Mouse (Mus musculus) erythroid progenitor cell, adult 5-6 weeks (primary cell): Measurements from ENCODE around the gene Iffo1. TPM values are rescaled to one million over a fixed set of nuclear protein-coding genes. Genes with fewer than 3 reads are reported as not detected.

Experiments used
- ATAC-seq: replicated peaks from 2 replicates; pipeline ENCODE4 v1.8.0; 2016; ENCODE audit warnings: moderate number of reproducible peaks, mild to moderate bottlenecking, moderate TSS enrichment, inconsistent platforms; ENCODE audit not compliant: poor library complexity, low FRiP score, severe bottlenecking
- total RNA-seq, 2 experiments: library from RNA; stranded (forward) in 1 of 2; stranded (reverse) in 1 of 2; fragments of 150-400 nt in 1 of 2; fragments of 186-747, 209-891 nt in 1 of 2; gene quantifications; 2 replicates each; pipeline versions ENCODE4 v1.2.3 to v1.2.4; 2015 to 2017; ENCODE audit warnings: low replicate concordance in 2 of 2

Gene Iffo1
- total RNA-seq, 2 experiments from 2014 or later, result 5.9 to 9.7 TPM

DNA sequence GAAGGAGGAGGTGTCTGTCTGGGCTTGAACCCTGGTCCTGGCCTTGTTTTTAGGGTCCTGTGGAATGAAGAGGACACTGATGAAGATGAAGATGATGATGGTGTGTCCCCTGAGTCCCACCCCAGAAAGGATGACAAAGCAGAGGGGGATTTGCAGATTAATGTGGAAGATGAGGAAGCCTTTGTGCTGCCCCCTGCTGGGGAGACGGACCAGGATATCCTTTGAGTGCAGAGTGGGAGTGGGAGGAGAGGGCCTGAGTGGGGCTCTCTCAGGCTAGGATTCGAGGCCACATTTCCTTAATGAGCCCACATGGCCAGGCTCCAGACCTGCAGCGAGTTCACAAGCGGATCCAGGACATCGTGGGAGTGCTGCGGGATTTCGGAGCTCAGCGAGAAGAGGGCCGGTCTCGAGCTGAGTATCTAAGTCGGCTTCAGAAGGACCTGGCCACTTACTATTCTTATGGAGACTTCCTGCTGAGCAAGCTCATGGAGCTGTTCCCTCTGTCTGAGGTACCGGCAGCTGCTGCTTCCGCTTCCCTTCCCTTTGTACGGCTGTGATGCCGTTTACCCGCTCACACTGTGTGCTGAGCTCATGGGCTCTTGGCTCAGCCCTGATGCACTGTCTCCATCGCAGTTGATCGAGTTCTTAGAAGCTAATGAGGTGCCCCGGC is 7.9 kb upstream of the Iffo1 start:
- ATAC-seq, result no peak

DNA sequence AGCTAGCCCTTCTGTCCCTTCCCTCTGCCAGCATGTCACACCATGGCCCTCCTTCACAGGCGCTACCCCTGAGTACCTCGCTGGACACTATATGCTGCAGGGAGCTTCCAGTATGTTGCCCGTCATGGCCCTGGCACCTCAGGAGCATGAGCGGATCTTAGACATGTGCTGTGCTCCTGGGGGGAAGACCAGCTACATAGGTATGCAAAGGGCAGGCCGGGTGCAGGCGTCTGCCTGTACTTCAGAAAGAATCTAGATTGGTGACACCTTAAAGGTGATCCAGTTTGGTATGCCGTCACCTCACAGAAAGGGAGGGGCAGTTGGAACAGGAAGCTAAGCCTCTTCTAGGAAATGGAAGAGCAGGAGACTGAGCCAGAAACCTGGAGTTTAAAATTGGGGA is 5.3 kb upstream of the Iffo1 start:
- ATAC-seq, result no peak

DNA sequence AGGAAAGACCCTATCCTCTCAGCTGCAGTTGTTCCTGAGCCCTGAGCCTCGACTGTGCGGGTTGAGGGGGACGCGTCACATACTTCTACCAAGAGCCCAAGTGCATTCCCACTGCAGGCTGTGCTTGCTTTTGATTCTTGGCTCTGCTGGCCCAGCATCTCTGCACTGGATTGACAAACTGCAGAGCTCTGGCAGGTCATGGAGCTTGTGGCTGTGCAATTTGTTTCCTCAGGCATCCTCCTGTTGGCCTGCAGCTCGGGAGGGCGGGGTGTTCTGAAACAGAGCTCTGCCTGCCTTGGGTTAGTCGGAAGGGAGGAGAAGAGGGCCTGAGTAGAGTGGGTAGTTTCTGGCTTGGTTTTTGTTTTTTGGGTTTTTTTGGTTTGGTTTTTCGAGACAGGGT is 2.6 kb upstream of the Iffo1 start:
- no peak for ATAC-seq

DNA sequence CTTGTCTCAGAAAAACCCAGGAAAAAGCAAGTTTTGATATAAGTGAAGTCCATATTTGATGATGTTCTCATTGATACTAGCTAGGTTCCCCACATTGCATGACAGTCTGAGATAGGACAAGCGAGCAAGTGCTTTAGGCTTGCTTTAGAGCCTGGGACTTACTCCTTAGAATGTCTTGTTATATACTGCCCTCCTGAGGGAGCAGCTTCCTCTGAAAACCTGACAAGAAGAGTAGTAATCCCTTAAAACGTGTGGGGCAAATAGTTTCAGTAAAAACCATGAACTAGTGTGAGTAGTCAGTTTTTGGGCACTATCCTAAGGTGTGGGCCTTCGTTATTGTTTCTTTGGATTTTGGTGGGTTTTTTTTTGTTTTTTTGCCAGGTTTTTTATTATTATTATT is 1.9 kb upstream of the Iffo1 start:
- ATAC-seq, result no peak

DNA sequence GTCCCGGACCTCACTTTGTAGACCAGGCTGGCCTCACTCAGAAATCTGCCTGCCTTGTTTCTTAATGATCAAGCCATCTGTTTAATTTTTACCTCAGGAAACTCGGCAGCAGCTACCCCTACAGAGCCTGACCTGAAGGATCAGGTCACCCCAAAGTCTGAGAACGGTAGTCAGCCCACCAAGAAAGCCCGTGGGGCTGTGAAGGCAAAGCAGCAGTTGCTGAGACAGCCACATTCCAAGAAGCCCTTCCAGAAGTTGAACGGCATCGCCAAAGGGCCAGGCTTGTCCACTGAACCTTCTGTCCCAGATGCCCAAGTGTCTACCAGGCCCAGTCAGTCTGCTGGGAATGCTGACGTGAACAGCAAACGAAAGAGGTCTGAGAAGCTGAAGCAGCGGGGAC is 1.1 kb upstream of the Iffo1 start:
- no peak for ATAC-seq

DNA sequence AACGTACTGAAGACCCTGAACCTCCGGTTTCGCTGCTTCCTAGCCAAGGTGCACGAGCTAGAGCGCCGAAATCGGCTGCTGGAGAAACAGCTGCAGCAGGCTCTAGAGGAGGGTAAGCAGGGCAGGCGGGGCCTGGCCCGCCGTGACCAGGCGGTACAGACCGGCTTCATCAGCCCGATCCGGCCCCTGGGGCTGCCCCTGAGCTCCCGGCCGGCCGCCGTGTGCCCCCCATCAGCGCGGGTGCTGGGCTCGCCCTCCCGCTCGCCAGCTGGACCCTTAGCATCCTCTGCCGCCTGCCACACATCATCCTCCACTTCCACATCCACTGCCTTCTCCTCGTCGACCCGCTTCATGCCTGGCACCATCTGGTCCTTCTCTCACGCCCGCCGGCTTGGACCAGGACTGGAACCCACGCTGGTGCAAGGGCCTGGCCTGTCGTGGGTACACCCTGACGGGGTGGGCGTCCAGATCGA is 474 bp downstream of the Iffo1 start:
- ATAC-seq, result peak; percentile 35

DNA sequence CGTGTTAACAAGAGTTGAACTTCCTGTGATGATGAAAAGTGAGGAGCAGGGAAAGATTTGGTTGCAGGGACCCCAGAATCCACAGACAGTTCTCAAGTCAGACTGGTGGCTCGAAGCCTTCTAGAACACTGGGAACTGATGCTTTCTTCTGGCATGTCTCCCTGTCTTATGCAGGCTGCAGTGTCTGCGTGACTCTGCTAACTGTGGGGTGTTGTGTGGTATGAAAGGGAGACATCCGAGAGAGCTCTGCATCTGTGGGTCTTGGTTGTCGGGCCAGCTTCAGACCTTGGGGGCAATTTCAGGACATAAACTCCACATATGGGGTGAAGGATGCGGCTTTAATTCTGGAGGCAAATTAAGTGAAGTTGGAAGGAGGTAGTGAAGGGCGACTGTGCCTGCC is 1.1 kb downstream of the Iffo1 start:
- no peak for ATAC-seq

DNA sequence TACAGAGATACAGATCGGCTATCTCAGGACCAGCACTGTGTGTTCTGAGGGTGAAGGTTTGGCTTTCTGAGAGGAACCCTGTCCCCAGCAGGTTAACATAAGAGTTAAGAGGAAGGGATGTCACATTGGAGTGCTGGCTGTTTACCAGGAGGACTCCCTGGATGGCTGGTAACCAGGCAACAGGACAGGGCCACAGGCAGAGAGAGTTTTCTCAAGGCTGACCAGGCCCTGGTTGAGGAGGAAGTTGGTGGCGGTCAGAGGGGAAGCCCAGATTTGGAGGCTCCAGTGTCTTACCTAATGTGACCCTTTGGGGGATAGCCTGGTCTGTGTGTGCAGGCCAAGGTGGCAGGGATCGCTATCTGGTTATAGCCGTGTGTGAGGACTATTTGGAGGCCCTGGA is 1.8 kb downstream of the Iffo1 start:
- no peak for ATAC-seq

DNA sequence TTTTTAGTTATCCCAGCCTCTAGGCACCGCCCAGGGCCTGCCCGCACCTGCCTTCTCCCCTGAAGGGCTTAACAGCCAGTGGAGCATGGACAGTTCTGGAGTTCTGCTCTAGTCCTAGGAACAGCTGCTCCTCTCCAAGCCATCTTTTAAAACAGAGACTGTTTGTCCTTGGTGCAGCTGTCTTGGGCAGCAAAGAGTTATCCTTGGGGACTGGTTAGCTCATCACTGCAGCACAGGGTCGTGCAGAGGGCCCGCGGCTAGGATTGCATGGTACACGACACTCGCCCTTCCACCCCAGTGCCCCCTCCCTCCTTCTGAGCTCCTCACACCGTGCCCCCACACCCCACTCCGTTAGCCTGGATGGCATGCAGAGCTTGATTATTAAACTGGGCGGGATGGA is 2.3 kb downstream of the Iffo1 start:
- ATAC-seq, result no peak

DNA sequence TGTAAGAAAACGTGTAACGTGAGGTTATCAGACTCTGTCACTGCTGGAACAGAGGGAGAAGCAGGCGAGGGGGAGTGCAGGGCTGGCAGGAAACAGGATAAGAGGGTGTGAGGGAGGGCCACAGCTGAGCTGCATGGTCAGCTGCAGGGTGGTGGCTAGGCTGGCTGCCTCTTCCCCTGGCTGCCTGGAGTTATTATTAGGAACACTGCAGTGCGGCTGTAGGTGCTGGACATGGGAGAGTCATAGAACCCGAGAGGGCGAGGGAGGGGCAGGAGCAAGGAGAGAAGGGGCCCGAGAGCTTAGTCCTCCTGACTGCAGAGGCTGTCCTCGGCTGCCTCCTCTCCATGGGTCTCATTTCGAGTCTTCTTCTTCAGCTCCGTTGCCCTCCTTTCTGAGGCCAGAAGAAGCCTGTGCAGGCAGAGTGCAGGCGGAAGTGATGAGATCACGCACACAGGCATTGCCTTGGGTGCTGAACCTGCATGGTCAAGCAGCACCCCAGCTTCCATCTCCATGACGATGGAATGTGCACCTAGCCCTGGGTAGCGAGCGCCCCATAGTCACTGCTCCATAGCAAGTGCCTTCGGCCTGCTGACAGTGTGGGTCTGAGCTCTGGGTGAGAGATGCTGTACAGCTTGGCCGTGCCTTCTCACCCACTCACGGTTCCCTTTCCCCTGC is 3.3 kb downstream of the Iffo1 start:
- ATAC-seq, result no peak

DNA sequence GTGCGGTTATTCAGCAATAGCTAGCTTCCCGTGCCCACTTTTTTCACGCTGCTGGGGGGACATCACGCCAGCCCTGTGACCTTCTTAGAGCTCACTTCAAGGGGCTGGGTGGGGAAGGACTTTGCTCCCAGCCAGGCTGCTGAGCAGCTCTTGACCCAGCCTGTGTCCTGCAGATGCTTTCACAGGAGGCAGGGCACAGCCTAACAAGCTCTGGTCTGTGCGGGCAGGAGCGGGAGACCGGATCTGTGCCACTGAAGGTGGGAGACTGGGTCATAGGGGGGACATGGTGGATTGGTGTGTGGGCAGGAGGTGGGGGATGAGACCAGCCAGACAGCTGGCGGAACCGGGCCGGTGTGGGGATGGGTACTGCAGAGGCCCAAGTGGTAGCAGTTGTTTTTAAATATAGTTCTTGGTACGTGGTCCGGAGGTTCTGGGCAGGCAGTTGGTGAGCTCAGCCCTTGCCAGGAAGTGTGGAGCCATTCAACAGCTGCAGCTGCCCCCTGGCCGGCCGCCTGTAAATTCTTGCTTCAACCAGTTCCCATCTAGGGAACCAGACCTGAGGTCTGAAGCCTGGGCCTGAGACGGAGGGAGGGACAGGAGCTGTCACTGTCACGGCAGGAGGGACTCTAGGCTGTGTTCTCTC is 4.0 kb downstream of the Iffo1 start:
- ATAC-seq, result no peak

DNA sequence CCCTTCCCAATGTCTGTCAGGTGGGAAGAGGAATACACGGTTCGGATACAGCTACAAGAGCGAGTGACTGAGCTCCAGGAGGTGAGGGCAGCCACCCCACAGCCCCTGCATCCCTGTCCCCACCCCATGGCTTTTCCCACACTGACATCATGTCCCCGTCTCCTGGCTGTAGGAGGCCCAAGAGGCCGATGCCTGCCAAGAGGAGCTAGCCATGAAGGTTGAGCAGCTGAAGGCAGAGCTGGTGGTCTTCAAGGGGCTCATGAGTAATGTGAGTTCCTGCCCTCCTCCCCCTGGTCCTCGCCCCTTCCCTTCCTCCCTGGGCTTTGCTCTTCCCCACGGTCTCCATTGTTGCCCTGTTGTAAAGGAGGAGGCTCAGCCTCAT is 4.5 kb downstream of the Iffo1 start:
- no peak for ATAC-seq

DNA sequence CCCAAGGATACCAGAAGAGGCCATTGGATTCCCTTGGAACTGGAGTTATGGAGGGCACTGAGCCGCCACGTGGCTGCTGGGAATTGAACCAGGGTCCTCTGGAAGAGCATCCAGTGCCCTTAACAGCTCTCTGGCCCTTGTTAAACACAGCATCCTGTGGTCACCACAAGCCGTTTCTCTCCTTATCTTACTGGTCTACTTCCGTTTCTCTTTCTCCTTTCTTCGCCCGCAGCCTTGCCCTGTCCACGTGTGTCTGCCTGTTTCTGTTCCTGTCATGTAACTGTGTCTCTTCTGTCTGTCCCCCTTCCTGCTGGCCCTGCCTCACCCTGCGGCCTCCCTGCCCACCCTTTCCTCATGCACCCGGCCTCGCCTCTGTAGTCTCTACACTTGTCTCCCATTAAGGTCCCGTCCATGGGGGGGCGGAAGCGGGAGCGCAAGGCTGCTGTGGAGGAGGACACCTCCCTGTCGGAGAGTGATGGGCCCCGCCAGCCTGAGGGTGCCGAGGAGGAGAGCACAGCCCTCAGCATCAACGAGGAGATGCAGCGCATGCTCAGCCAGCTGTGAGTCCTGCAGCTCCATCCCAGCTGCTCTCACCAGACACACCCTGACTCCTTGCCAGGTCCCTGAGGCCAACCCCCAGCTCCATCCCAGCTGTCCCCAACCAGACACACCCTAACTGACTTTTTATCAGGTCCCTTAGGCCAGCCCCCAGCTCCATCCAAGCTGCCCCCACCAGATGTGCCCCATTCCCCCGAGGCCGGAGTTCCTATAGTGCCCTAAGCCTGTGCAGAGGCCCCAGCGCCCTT is 7.4 kb downstream of the Iffo1 start:
- ATAC-seq, result peak; percentile 43; the same call in 1 of the 2 replicates

DNA sequence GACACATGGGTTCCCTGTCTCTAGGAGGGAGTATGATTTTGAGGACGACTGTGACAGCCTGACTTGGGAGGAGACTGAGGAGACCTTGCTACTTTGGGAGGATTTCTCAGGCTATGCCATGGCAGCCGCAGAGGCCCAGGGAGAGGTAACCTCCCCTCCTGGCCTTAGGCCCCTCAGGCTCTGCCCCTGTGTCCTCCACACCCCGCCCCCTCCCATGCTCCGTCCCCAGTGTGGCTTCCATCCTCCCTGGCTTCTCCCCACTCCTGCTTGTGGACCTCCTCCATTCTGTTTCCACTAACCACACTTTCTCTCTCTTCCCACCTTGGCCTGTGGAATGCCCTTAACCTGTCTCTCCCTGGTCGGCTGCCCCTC is 8.0 kb downstream of the Iffo1 start:
- no peak for ATAC-seq

DNA sequence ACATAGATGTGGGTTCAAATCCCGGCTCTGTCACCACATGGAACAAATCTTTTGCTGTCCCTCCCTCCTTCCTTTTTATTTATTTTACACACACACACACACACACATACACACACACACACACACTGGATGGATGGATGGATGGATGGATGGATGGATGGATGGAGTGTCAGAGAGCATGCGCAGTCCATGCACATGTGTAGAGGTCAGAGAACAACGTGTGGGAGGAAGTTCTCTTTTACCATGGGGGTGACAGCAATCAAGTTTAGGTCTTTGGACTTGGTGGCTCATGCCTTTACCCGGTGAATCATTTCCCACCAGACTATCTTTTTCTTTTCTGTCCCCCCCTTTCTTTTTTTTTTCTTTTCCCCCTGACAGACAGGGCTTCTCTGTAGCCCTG is 8.6 kb downstream of the Iffo1 start:
- no peak for ATAC-seq

DNA sequence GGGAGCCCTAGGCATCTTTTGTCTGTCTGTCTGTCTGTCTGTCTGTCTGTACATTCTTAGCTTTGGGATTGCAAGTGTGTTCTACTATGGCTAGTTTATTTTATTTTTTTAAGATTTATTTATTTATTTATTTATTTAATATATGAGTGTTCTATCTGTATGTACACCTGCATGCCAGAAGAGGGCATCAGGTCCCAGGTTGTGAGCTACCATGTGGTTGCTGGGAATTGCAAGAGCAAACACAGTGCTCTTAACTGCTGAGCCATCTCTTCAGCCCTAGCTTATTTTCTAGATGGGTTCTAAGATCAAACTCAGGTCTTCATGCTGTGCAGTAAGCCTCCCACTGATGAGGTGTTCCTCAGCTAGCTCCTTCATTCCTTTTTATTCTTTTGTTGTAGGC is 9.5 kb downstream of the Iffo1 start:
- no peak for ATAC-seq

DNA sequence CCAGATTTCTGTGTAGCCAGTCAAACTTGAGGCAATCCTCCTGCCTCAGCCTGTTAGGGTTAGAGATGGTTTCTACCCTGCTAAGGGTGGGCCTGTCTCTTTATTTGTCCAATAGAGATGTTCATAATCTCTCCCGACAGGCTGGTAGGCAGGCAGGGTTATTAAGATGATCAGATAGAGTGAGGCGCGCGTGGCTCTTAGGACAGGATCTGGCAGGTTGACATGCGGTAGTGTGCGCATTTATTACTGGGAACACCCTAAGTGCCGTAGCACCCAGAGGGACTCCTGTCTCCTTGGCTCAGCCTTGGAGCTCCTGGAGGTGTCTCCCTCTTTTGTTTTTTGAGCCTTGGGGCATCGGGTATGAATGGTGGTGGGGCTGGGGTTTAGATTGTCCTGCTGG is 10.2 kb downstream of the Iffo1 start:
- no peak for ATAC-seq

DNA sequence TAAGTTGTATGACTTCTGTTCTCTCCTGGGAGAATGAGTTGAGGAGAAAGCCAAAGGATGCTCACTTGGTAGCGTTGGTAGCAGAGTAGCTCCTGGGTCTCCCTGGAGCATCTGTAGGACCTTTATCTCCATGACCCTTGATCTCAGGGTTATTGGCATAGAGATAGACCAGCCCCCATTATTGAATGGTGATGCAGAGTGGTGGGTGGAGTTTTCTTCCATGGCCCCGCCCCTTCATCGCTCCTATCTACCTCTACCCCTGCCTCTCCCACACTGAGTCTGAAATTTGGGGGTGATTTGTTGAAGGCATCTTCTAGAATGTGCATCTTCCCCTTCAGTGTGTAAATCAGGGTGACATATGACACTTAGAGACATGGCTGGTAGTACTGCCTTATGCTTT is 11.4 kb downstream of the Iffo1 start:
- no peak for ATAC-seq

DNA sequence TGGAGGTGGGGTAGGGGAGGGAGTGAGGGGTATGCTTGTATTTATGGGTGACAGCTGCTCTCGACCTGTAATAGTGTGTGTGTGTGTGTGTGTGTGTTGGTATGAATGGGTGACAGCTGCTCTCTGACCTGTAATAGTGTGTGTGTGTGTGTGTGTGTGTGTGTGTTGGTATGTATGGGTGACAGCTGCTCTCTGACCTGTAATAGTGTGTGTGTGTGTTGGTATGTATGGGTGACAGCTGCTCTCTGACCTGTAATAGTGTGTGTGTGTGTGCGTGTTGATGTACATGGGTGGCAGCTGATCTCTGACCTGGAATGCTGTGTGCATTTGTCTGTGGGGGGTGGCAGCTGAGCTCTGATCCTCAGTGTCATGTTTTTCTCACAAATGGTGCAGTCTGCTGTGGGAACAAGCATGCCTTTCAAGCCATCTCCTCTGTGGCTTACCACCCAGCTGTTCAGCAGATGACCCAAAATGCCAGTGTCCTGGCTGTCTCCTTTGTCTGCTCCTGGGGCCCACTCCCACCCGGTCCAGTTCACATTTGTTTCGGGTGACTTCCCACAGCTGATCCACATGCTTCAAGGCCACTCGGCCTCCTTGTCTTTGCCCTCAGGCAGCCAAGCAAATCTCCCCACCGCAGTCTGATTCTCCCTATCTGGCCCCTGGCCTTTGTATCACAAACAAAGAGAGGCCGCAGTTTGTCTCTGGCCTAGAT is 12.0 kb downstream of the Iffo1 start:
- ATAC-seq, result no peak

DNA sequence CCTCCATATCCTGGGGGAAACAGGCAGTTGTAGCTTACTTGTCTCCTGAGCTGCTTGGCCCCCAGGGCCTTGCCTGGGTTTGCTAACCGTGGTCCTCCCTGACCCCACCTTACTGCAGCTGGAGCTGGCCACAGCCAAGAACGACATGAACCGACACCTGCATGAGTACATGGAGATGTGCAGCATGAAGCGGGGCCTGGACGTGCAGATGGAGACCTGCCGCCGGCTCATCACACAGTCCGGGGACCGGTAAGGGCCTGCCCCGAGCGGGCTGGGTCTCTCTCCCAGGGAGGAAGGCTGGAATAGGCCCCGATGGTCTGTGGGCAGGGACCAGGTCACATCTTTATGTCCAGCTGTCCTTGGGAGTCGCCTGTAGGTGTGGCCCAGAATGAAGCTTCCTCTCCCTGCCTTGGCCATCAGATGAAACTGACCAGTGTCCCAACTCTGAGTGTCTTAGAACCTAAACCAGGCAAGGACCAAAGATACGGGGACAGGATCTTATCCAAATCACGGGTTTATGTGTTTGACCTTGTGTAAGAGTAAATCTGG is 14.0 kb downstream of the Iffo1 start:
- ATAC-seq, result no peak
